Mouse (Mus musculus): Measurements from ENCODE around the gene Cdk2ap2.

The Cdk2ap2 gene

DNA sequence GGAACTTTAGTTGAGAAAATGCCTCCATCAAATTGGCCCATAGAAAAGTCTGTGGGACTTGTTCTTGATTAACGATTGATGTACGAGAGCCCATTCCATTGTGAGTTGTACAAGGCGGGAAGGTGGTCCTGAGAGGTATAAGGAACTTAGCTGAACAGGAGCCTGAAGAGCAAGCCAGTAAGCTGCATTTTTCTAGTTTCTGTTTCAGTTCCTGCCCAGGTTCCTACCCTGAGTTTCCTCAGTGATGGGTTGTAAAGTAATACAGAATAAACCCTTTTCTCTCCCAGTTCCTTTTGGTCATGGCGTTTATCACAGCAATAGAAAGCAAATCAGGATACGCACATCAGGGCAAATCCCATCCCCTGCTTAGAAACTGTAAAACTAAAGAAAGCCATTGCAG lies 40.9 kb downstream of the Cdk2ap2 start:
- 82% methylated on average over 5 of the region's 5 CpGs for WGBS

DNA sequence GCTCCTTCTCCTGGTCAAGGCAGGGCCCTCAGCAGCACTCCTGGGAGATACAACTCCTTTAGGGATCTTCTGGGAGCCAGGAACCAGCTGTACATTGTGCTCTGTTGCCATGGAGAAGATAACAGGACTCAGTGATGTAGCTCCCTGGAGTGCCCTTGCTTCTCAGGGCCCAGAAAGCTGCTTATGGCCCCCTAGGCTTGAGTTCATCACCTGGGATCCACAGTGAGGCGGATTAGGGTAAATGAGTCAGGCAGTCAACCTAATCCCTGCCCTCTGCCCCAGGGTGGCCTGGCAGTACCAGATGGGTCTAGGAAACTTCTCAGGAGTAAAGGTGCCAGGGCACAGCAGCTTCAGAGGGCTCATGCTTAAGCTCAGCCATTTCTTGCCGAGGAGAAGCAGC lies 42.5 kb downstream of the Cdk2ap2 start, which contains the start of gene Gpr152:
Gpr152 (plus strand) TSS at position 342 of the 400 bp plus-strand sequence.
- WGBS, result 91% methylated on average over 2 of the region's 2 CpGs

DNA sequence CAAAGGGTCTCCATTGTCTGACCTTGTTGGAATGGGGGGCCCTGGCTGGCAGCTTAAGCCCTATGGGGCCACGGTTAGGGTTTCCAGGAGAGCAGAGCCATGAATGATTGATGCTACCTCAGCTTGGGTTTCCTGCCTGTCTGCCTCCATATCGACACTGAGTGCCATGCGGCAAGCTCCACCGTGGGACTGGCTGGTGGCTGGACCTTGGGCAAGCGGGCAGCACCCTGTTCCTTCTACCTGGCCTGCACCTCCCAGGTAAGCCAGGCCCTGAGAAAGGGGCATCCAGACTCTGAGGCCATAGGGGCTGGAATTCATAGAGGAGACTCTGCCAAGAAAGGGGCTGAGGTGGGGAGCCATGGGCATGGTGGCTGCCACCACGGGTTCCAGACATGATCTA lies 43.2 kb downstream of the Cdk2ap2 start:
- WGBS, result 88% methylated on average over 6 of the region's 6 CpGs

DNA sequence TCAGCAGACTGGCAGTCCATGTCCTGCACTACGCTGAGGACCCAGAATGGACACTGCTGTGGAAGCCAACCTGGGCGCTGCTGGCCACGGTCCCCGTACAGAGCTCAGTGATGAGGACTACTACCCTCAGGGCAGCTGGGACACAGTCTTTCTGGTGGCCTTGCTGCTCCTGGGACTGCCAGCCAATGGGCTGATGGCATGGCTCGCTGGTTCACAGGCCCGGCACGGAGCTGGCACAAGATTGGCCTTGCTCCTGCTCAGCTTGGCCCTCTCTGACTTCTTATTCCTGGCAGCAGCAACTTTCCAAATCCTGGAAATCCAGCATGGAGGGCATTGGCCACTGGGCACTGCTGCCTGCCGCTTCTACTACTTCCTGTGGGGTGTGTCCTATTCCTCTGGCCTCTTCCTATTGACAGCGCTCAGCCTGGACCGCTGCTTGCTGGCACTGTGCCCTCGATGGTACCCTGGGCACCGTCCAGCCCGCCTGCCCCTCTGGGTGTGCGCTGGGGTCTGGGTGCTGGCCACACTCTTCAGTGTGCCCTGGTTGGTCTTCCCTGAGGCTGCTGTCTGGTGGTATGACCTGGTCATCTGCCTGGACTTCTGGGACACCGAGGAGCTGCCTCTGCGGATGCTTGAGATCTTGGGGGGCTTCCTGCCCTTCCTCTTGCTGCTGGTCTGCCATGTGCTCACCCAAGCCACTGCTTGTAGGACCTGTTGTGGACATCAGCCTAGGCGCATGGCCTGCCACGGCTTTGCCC lies 45.6 kb downstream of the Cdk2ap2 start:
- WGBS, result 80% methylated on average over 18 of the region's 18 CpGs

DNA sequence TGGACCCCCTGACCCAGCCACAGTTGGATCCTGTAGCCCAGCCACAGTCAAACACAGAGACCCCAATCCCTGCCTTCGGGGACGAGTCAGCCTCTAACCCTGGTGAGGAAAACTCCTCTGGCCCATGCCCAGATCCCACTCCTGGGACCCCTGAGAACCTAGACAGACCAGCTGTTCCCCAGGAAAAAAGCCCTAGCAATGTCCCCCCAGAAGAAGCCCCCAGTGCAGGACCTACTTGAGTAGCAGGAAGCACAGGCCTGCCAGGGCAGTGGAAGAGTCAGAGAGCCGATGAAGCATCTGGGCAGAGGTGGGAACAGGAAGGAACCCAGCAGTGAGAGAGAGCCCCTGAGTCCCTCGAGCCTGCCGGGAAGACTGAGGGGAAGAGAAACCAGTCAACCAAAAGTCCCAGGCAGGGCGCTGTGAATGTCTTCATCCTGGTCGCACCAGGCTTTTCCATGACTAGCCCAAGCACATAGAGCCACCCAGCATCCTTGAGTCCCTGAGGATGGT lies 46.8 kb downstream of the Cdk2ap2 start, which contains the start of gene Cabp4:
Cabp4 (minus strand) TSS at position 275 of the 510 bp plus-strand sequence.
- 79% methylated on average over 7 of the region's 7 CpGs for WGBS

DNA sequence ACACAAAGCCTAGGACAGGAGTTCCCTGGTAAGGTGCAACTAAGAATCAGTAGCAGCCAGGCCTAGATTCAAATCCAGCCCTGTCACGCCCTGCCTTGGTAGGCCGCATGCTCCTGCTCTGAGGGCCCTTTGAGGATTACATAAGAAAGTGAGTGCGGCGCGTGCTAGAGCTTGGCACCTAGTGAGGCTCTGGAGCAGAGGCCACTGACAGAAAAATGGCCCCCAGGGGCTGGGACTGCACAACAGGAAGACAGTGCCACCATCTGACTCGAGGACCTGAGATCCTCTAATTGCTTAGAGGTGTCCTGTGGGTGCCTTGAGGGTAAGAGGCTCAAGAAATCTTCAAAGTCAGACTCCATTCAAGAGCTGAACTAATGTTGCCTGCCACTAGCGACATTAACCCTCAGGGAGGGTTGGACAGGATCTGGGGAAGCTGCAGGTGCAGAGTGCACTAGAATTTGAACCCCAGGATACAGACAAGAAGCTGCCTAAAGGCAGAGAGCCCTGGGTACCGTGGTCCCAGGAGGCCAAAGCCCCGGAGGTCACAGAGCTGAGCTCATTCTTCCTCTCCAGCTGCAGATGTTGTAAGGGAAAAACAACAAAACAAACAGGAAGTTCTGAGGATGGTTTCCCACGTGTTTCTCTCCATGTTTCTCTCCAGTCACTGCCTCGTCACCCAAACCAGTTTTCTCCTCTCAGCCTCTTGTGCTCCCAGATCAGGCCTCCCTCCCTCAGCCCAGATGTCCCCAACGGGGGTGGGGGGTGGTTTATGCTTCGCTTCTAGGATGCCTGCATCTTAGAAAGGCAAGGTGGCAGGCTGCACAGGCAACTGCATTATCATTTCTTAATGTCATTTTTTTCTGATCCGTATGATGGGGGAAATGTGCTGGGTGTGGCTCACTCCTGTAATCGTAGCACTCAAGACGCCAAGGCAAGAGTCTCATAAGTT lies 47.8 kb downstream of the Cdk2ap2 start:
- WGBS, result 81% methylated on average over 16 of the region's 16 CpGs

DNA sequence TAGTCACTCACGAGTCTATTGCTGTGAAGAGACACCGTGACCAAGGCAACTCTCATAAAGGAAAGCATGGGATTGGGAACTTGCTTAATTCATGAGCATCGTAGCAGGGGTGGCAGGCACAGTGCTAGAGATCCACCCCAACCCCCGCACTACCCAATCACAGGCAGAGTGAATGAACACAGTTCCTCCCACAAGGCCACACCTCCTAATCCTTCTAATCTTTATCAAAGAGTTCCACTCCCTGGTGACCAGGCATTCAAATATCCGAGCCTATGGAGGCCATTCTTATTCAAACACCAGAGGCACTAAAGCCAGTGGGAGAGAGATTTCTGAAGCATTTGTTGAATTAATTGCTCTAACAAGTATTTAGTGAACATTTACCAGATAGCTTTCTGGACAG lies 49.0 kb downstream of the Cdk2ap2 start:
- WGBS, result 89% methylated on average over 5 of the region's 5 CpGs

DNA sequence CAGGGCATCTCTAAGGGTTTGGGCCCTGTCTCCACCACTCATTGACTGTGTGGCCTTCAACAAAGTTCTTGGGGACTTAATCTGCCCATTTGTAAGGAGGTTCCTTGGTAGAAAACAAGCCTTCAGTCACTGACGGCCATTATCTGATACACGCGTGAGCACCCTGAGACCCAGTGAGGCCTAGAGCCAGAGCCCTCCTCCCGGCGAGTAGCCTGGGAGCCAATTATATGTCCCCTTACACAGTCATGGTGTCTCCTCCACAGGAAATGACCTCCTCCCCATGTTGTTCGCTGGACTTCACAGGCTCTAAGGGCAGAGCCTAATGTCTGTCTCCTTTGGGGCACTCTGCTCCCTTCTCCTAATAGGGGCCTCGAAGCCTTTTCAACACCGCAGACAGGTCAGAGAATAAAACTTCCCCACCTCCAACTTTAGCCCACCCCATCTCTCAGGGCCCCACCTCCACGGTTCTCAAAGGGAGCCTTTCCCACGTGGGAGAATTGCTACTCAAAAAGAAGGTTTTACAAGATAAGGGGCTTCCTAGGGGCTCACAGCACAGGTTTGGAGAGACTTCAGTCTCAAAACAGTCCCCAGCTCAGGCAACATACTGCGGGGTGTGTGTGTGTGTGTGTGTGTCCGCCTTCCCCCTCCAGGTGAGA lies 49.5 kb downstream of the Cdk2ap2 start:
- WGBS, result 76% methylated on average over 12 of the region's 12 CpGs

DNA sequence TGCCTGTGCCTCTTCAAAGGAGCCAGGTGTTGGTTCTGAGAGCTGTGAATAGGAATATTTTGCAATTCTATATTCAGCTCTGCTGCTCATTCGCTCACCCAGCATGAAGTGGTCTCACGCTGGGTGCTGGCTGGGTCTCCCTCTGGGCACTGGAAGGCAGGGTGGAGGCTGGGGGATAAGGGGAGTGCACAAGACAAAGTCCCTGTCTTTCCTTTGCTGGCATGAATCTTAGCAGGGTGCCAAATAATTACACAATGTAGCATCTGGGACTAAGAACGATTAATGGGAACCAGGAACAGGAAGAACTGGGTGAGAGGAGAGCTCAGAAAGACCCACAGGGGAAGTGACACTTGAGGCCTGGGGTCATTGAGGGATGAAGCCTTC lies 50.0 kb downstream of the Cdk2ap2 start:
- WGBS, result 46% methylated on average over 3 of the region's 3 CpGs

DNA sequence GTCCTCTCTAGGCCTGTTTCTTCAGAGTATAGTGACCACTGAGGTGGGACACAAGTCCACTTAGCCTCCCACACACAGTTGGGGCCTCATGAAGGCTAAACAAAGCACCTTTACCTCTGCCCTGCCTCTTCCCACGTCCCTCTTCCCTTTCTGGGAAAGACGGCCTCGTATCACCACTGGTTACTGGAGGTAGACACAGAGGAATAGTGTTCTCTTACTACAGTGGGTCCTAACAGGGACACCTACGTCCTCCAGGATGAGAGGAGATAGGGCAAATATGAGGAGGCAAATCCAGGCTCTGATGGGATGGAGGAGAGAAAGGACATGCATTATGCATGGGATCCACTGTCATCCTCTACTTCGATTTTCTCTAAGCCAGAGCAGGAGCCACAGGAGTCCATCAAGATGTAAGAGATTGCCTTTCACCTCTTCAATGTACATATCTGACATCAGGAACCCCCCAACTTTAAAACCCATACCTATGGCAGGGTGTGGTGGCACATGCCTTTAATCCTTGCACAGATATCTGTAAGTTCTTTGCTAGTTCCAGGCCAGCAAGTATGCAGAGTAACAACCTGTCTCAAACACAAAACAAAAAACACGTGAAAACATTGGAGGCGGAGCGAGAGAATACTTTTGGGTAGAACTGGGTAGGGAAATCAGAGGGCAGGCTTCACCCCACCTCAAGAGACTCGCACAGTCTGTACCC lies 51.0 kb downstream of the Cdk2ap2 start:
- WGBS, result 35% methylated on average over 9 of the region's 9 CpGs

DNA sequence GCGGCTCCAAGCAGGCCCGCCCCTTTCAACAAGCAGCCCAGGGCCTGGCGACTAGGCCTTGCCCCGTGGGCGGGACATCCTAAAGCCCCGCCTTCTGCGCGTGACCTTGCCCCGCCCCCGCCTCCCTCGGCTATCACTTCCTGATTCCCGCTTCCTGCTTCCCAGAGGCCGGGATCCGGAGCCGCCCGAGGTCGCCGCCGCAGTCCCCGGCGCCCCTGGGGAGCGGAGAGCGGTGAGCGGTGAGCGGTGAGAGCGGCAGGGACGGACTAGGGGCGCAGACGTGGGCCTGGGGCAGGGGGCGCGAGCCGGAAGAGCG lies 51.5 kb downstream of the Cdk2ap2 start, which contains the start of gene Coro1b:
Coro1b (plus strand) TSS at position 129 of the 316 bp plus-strand sequence.
- under 1% methylated on average over 33 of the region's 33 CpGs for WGBS
